Mouse (Mus musculus) forelimb bud, embryonic 11.5 days (tissue): Measurements from ENCODE around the gene Dnmbp.

Experiments
- DNase-seq: peaks from one replicate; pipeline ENCODE4 v3.0.0-alpha.2; 2012; ENCODE audit warnings: low read depth, low spot score

The Dnmbp gene

GRCm38 (mm10) chr19:43912775-43913486 lies 27.1 kb downstream of the Dnmbp start:
- DNase-seq = no peak

GRCm38 (mm10) chr19:43906492-43906891 lies 33.5 kb downstream of the Dnmbp start:
- DNase-seq = no peak

GRCm38 (mm10) chr19:43905985-43906384 lies 34.0 kb downstream of the Dnmbp start:
- no peak for DNase-seq

- no peak for DNase-seq
Measured at GRCm38 (mm10) chr19:43905136-43905535, 34.9 kb downstream of the Dnmbp start.

GRCm38 (mm10) chr19:43904327-43904726 lies 35.7 kb downstream of the Dnmbp start:
- DNase-seq = no peak

GRCm38 (mm10) chr19:43902887-43903286 lies 37.1 kb downstream of the Dnmbp start:
- no peak for DNase-seq

- DNase-seq = no peak
Measured at GRCm38 (mm10) chr19:43900690-43901089, 39.3 kb downstream of the Dnmbp start.

- DNase-seq = no peak
Measured at GRCm38 (mm10) chr19:43898547-43898946, 41.4 kb downstream of the Dnmbp start.

GRCm38 (mm10) chr19:43896441-43896840 lies 43.5 kb downstream of the Dnmbp start:
- no peak for DNase-seq

GRCm38 (mm10) chr19:43895951-43896350 lies 44.0 kb downstream of the Dnmbp start:
- DNase-seq = no peak

- no peak for DNase-seq
Measured at GRCm38 (mm10) chr19:43894821-43895220, 45.2 kb downstream of the Dnmbp start.

GRCm38 (mm10) chr19:43894070-43894469 lies 45.9 kb downstream of the Dnmbp start:
- no peak for DNase-seq

- DNase-seq = no peak
Measured at GRCm38 (mm10) chr19:43890487-43890886, 49.5 kb downstream of the Dnmbp start.

- DNase-seq = no peak
Measured at GRCm38 (mm10) chr19:43887725-43888124, 52.3 kb downstream of the Dnmbp start.

GRCm38 (mm10) chr19:43887242-43887641 lies 52.7 kb downstream of the Dnmbp start:
- DNase-seq = no peak

GRCm38 (mm10) chr19:43886371-43887099 lies 53.5 kb downstream of the Dnmbp start:
- no peak for DNase-seq

- no peak for DNase-seq
Measured at GRCm38 (mm10) chr19:43884668-43885498, 55.1 kb downstream of the Dnmbp start.

GRCm38 (mm10) chr19:43882895-43883573 lies 57.0 kb downstream of the Dnmbp start:
- no peak for DNase-seq

- DNase-seq = no peak
Measured at GRCm38 (mm10) chr19:43881615-43882014, 58.4 kb downstream of the Dnmbp start.

GRCm38 (mm10) chr19:43880420-43880819 lies 59.6 kb downstream of the Dnmbp start:
- no peak for DNase-seq

GRCm38 (mm10) chr19:43879401-43880212 lies 60.4 kb downstream of the Dnmbp start:
- peak; percentile 93 for DNase-seq
